Mouse (Mus musculus): ENCODE results near the gene Tmem205. TPM values are rescaled to one million over a fixed set of nuclear protein-coding genes. Genes with fewer than 3 reads are reported as not detected.

Tmem205 gene
- polyA plus RNA-seq, 1 experiment from 2014 or later = 52.6 TPM

GRCm38 (mm10) chr9:21876601-21877000, 50.8 kb downstream of the Tmem205 start:
- Histone ChIP-seq H3K36me3 (no peaks in the 10 kb centered on the region), H3K27me3 (ENCODE audit: insufficient read depth, poor library complexity, severe bottlenecking) (peaks cover 7% of the 10 kb centered on the region; the same call in 1 of the 2 replicates), H3K4me1 (no peaks in the 10 kb centered on the region), H3K27ac (no peak overlapping the region), H3K9me3 (no peaks in the 10 kb centered on the region), H3K4me3 (no peak overlapping the region)
- WGBS = 60% methylated on average over 3 of the region's 3 CpGs
- DNase-seq (ENCODE audit: low spot score) = no peak

GRCm38 (mm10) chr9:21872204-21872603, 55.2 kb downstream of the Tmem205 start:
- Histone ChIP-seq H3K4me3 (no peak overlapping the region), H3K4me1 (peaks cover 4% of the 10 kb centered on the region; the same call in 1 of the 2 replicates), H3K27ac (no peak overlapping the region), H3K36me3 (no peaks in the 10 kb centered on the region), H3K9me3 (no peaks in the 10 kb centered on the region), H3K27me3 (ENCODE audit: insufficient read depth, poor library complexity, severe bottlenecking) (peaks cover 9% of the 10 kb centered on the region; the same call in 1 of the 2 replicates)
- WGBS = 57% methylated on average over 4 of the region's 4 CpGs
- DNase-seq (ENCODE audit: low spot score) = no peak

Other genes starting within 250 kb of the Tmem205 start
- gene Ldlr, start 204.1 kb downstream of the Tmem205 start, polyA plus RNA-seq (2016; fragmentation: Nextera tagmentation; extraction: Ambion mirVana) = 36.6 and 42.9 TPM in 2 replicates
- 112 and 160 TPM in 2 replicates for gene Spc24, start 167.3 kb downstream of the Tmem205 start, polyA plus RNA-seq (2016; fragmentation: Nextera tagmentation; extraction: Ambion mirVana)
- 16.4 and 16.9 TPM in 2 replicates for gene Kank2, start 128.8 kb downstream of the Tmem205 start, polyA plus RNA-seq (2016; fragmentation: Nextera tagmentation; extraction: Ambion mirVana)
- gene Angptl8, start 92.0 kb downstream of the Tmem205 start, polyA plus RNA-seq (2016; fragmentation: Nextera tagmentation; extraction: Ambion mirVana) = 2.5 and 5.7 TPM in 2 replicates
- gene Dock6, start 74.9 kb downstream of the Tmem205 start, polyA plus RNA-seq (2016; fragmentation: Nextera tagmentation; extraction: Ambion mirVana) = 47.9 and 56.9 TPM in 2 replicates
- gene Rab3d, start 9.4 kb downstream of the Tmem205 start, polyA plus RNA-seq (2016; fragmentation: Nextera tagmentation; extraction: Ambion mirVana) = 6.2 and 6.8 TPM in 2 replicates
- gene Ccdc159, start 85 bp downstream of the Tmem205 start, polyA plus RNA-seq (2016; fragmentation: Nextera tagmentation; extraction: Ambion mirVana) = 3.6 and 4.2 TPM in 2 replicates
- 6.5 and 7.0 TPM in 2 replicates for gene Plppr2, start 9.5 kb upstream of the Tmem205 start, polyA plus RNA-seq (2016; fragmentation: Nextera tagmentation; extraction: Ambion mirVana)
- gene Swsap1, start 28.2 kb upstream of the Tmem205 start, polyA plus RNA-seq (2016; fragmentation: Nextera tagmentation; extraction: Ambion mirVana) = 5.7 and 6.9 TPM in 2 replicates
- gene Epor, start 36.0 kb upstream of the Tmem205 start, polyA plus RNA-seq (2016; fragmentation: Nextera tagmentation; extraction: Ambion mirVana) = 25.0 and 25.9 TPM in 2 replicates
- 1.8 and 2.3 TPM in 2 replicates for gene Rgl3, start 61.9 kb upstream of the Tmem205 start, polyA plus RNA-seq (2016; fragmentation: Nextera tagmentation; extraction: Ambion mirVana)
- gene Ccdc151, start 75.1 kb upstream of the Tmem205 start, polyA plus RNA-seq (2016; fragmentation: Nextera tagmentation; extraction: Ambion mirVana) = 0.20 and 0.75 TPM in 2 replicates
- gene Prkcsh, start 75.2 kb upstream of the Tmem205 start, polyA plus RNA-seq (2016; fragmentation: Nextera tagmentation; extraction: Ambion mirVana) = 89.8 and 106 TPM in 2 replicates
- gene Elavl3, start 124.5 kb upstream of the Tmem205 start, polyA plus RNA-seq (2016; fragmentation: Nextera tagmentation; extraction: Ambion mirVana) = 0.15 and 0.29 TPM in 2 replicates
- gene Gm49318, start 143.7 kb upstream of the Tmem205 start, polyA plus RNA-seq (2016; fragmentation: Nextera tagmentation; extraction: Ambion mirVana) = not detected in 2 replicates
- gene Zfp653, start 143.8 kb upstream of the Tmem205 start, polyA plus RNA-seq (2016; fragmentation: Nextera tagmentation; extraction: Ambion mirVana) = 9.6 and 10.8 TPM in 2 replicates
- gene Ecsit, start 157.9 kb upstream of the Tmem205 start, polyA plus RNA-seq (2016; fragmentation: Nextera tagmentation; extraction: Ambion mirVana) = 58.4 and 65.6 TPM in 2 replicates
- 246 and 375 TPM in 2 replicates for gene Cnn1, start 171.7 kb upstream of the Tmem205 start, polyA plus RNA-seq (2016; fragmentation: Nextera tagmentation; extraction: Ambion mirVana)
- 149 and 176 TPM in 2 replicates for gene Elof1, start 189.6 kb upstream of the Tmem205 start, polyA plus RNA-seq (2016; fragmentation: Nextera tagmentation; extraction: Ambion mirVana)
- 62.3 and 67.2 TPM in 2 replicates for gene Acp5, start 208.2 kb upstream of the Tmem205 start, polyA plus RNA-seq (2016; fragmentation: Nextera tagmentation; extraction: Ambion mirVana)
- gene Pigyl, start 229.3 kb upstream of the Tmem205 start, polyA plus RNA-seq (2016; fragmentation: Nextera tagmentation; extraction: Ambion mirVana) = 44.7 and 60.3 TPM in 2 replicates

Data from heart, embryonic 10.5 days (tissue).